Mouse (Mus musculus) G1E (cell line): ENCODE measurements around the gene 1700008O03Rik.

ENCODE experiments used
- CTCF ChIP-seq: IDR thresholded peaks from 2 replicates; pipeline ENCODE4 v1.5.1; 2012; ENCODE audit warnings: low read depth, low read length, inconsistent platforms, mixed read lengths
- GATA1 ChIP-seq: IDR thresholded peaks from 2 replicates; pipeline ENCODE4 v1.6.1; 2012; ENCODE audit warnings: borderline replicate concordance, low read length, inconsistent platforms, mixed read lengths

DNA sequence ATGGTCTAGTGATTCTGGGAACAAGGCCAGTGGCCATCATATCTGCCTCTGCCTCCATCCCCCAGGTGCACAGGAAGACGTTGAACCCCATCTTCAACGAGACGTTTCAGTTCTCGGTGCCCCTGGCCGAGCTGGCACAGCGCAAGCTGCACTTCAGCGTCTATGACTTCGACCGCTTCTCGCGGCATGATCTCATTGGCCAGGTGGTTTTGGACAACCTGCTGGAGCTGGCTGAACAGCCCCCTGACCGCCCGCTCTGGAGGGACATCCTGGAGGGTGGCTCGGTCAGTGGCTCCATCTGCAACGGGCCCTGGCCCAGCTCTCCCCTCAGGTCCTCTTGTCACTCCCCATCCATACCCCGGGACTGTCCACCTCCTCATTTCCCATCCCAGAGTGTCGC, 7.7 kb upstream of the 1700008O03Rik start:
- no peak for TF ChIP-seq CTCF
- no peak for TF ChIP-seq GATA1
